Mouse (Mus musculus) embryonic fibroblast, embryonic 13.5 days (primary cell): ENCODE results near the gene Lrrfip1.

Source experiments
- CTCF ChIP-seq: IDR thresholded peaks from 2 replicates; pipeline ENCODE4 v1.5.1; 2011; ENCODE audit warnings: mild to moderate bottlenecking, control low read depth, low read length, moderate library complexity, borderline replicate concordance; ENCODE audit not compliant: insufficient read depth
- POLR2A ChIP-seq: IDR thresholded peaks from 2 replicates; pipeline ENCODE4 v1.6.1; 2011; ENCODE audit warnings: low read depth, mild to moderate bottlenecking, control low read depth, low read length, moderate library complexity

- TF ChIP-seq CTCF (peak; percentile 39; the same call in 1 of the 2 replicates), POLR2A (no peak)
Measured at GRCm38 (mm10) chr1:91128849-91129248, 130.3 kb downstream of the Lrrfip1 start.
